Mouse (Mus musculus) right cerebral cortex, postnatal 14 days (tissue): Measurements from ENCODE around the gene Slco4a1.

Source experiments
- DNase-seq: peaks from one replicate; pipeline ENCODE4 v3.0.0; 2022

Gene Slco4a1

DNA sequence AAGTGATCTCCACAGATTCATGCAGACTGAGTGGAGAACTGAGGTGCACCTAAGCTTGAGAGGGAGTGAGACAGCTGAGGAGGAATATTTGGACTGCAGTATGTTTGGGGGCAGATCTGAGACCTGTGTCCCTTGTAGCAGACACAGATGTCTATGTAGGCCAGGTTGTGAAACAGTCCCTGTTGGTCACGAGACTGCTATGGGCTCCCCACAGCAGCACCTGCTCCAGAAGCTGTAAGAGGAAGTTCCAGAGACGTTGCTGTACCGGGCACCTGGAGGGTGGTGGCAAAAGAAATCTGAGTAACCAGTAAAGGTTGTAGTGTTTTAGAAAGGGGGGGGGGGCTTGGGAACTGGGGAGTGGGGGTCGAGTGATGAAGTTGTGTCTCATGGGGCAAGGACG lies 7.0 kb upstream of the Slco4a1 start:
- DNase-seq: no peak

DNA sequence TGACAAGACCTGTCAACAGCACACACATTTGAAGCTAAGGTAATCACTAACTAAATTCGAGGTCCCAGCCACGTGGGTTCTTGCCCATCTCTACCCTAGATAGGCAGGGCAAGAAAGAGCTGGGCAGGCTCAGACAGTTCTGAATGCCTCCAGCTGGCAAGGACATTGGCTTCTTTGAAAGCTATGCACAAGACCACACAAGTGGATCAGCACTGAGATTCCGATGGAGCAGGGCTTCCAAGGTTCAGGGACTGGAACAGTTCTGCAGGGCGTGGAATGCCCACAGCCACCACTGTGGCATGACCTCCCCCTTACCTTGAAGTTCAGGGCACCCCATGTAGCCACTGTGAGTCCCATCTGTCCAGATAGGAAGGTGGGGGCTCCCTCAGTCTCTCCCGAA lies 5.5 kb upstream of the Slco4a1 start:
- no peak for DNase-seq

GRCm38 (mm10) chr2:180456705-180457104 lies 660 bp downstream of the Slco4a1 start:
- DNase-seq: no peak

DNA sequence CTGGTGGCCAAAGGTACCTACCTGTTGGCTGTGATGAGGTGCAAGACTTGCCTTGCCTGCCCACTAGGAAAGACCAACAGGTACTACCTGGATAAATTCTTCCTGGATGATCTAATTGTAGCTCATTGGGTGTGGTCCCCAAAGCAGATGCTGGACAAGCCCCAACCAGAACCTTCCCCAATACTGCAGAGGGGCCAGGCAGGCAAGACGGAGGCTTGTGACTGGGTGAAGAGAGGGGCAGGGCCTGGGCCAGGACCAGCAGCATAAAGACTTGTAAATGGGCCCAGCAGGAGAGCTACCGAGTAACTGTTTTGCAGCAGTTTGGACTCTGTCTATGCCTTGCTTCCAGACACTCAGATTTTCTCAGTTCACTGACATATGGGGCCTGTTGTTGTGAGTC lies 1.6 kb downstream of the Slco4a1 start:
- DNase-seq: no peak

- no peak for DNase-seq
These were observed 3.4 kb downstream of the Slco4a1 start for GRCm38 (mm10) chr2:180459437-180459836.

DNA sequence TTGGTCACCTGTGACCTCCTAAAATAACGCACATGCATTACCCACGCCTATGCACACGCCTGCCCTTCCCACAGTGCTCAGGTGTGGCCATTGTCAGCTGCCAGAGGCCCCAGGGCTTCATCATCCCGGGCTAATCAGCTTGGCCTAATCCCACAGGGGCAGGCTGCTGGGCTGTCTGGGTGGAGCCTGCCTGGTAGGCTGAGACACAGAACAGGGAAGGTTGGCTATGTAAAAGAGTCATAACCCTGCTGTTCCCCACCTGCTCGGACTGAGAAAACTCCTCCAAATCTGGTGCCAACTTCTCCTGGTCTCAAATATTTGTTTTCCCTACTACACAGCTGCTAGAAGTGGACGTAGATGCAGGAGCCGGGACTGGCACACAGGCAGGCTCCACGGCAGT lies 4.8 kb downstream of the Slco4a1 start:
- no peak for DNase-seq

DNA sequence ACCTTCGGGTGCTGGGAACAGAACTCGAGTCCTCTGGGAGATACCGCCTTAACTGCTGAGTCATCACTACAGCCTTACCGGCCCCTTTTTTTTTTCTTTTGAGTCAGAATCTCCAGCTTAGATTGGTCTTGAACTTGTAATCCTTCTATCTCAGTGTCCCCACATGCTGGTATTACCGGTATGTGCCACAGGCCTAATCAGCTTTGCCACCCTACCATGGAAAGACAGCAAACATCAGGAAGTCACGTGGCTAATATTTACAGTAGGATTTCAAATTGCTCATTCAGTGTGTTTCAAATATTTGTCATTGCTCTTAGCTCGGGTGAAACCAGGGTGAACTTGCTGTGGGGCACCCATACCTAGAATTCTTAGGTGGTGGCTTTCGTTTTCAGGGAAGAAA lies 6.5 kb downstream of the Slco4a1 start:
- no peak for DNase-seq

GRCm38 (mm10) chr2:180466505-180466904 lies 10.5 kb downstream of the Slco4a1 start:
- no peak for DNase-seq

GRCm38 (mm10) chr2:180468871-180469270 lies 12.8 kb downstream of the Slco4a1 start:
- no peak for DNase-seq

DNA sequence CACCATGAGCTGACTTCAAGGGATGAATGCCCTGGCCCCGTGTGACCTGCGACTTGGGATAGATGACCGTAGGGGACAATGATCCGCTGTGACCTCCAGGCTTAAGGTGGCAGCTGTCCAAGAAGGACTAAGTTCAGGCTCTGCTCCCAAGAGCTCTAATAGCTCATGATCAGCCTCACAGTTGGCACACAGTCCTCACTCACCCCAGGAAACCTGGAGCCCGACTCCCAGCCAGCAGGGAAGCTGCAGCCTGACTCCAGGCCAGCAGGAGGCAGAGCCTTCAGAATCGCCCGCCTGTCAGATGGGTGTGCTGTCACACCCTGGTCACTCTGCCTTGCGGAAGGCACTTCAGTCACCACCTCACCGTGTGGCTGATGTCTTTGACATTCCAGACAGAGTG lies 13.7 kb downstream of the Slco4a1 start:
- DNase-seq: no peak

DNA sequence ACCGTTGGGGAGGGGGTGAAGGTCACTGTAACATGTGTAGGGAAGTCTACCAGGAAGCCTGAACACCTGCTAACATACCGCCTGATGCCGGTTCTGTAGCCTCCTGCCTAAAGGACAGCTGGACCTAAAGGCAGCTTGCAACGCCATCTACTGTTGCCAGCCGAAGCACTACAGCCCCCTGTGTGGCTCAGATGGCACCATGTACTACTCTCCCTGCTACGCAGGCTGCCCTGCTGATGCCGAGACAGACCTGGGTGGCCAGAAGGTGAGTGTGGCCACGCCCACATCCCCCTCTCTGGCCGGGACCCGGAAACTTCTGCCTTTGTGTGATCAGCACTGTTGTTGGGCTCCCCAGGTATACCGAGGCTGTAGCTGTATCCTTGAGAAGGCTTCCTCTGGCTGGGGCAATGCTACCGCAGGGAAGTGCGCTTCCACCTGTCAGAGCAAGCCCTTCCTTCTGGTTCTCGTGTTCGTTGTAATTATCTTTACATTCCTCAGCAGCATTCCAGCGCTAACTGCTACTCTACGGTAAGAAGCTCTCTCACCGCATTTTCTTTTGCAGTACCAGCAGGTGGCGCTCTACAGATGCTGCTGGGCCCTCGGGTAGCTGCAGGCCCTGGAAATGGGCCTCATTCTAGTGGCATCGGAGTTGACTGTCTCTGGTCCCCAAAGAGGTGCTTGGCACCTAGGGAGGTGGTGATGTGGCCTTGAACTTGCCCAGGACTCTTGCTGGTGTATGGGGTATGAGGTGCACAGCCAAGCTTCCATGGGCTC lies 16.4 kb downstream of the Slco4a1 start:
- peak; percentile 35 for DNase-seq

DNA sequence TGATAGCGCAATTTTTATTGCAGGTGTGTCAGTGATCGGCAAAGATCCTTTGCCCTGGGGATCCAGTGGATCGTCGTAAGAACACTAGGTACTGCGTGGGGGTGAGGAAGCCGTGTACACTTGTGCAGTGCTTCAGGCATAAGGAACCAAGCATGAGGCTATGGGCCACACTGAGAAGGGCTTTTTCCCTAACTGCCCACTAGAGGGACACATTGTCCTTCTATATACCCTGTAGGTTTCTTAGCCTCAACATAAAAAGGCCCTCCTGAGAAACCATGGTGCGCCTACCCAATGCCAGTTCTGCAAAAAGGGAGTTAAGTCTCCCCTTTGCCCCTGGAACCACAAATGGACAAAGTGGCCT lies 17.0 kb downstream of the Slco4a1 start:
- peak; percentile 58 for DNase-seq

DNA sequence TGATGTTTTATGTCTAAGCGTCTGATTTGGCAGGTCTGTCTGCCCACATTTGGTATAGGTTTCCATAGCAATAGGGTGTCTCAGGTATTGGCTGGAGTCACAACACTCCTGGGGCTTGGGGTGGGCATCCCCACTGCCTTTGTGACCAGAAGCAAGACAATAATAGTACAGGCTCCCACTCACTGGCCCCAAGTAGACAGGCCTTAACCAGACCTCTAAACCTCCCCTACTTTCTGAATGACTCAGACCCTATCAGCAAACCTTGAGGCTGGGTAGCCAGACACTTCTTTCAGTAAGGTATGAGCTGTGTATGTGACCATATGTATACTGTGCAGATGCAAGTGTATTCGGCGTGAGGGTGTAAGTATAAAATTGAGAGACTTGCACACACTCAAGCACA lies 18.8 kb downstream of the Slco4a1 start:
- no peak for DNase-seq

DNA sequence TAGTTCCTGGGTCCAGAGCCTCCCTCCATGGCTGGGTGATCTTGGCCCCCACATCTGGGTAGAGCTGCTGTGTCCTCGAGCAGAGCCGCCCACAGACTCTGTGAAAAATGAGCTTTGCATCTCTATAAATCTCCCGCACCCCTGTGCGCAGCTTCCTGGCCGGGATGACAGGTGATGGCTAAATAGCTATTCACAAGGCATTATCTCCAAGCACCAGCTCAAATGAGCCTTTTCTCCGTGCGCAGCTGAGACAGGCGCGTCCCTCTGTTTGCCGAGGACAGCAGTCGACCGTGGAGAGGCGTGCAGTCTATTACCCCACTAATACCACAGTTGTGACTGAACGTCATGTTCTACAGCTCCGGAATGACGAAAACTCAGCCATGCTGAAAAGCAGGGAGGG lies 26.2 kb downstream of the Slco4a1 start:
- DNase-seq: no peak

GRCm38 (mm10) chr2:180484882-180485281 lies 28.8 kb downstream of the Slco4a1 start:
- no peak for DNase-seq

DNA sequence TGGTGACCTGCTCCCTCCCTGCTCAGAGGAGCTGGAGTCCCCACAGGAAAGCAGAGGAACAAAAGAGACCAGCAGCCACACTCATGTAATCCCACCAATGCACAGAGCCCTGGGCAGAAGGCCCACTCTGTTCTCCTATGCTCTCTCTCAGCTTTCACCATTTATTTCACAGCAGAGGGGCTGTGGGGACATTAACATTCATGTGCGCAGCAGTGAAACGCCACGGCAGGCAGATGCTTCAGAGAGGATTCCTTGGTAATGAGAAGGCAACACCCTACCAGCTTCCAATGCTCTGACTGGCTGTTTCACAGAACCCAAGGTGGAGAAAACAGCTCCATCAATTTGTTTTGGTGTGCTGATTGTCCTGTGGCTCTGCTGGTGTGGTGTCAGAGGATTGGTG lies 29.3 kb downstream of the Slco4a1 start:
- no peak for DNase-seq

DNA sequence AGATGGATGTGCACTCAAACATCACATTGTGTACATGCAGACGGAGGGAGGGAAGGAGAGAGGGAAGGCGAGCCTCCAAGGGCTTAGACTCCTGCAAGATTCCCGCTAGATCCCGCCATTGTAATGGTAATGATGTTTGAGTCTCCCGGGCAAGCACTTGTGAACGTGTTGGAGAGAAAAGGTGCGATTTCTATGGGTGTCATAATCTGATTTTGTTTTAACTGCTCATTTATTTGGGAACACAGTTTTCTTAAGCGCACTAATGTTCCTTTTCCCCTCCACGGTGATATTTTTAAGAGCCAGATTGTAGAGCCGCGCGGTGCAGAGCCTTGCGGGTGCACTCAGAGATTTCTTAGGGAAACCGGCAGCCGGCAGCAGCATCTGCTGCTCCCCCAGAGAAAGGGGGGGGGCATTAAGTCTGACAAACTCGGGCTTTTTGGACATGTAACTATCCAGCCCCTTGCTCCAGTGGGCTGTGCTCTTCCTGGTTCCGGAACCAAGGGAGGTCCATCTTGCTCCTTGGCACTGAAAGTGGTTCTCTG lies 32.2 kb downstream of the Slco4a1 start:
- peak; percentile 33 for DNase-seq

- DNase-seq: peak; percentile 25
These were observed 39.9 kb downstream of the Slco4a1 start for GRCm38 (mm10) chr2:180495906-180496305.

GRCm38 (mm10) chr2:180499741-180500140 lies 43.7 kb downstream of the Slco4a1 start, which contains the start of gene Ntsr1:
Gene Ntsr1 (plus strand): TSS chr2:180499976.
- DNase-seq: peak; percentile 68

- no peak for DNase-seq
These were observed 44.7 kb downstream of the Slco4a1 start for GRCm38 (mm10) chr2:180500726-180501125.

GRCm38 (mm10) chr2:180501217-180501967 lies 45.3 kb downstream of the Slco4a1 start:
- no peak for DNase-seq

GRCm38 (mm10) chr2:180506281-180506680 lies 50.2 kb downstream of the Slco4a1 start:
- no peak for DNase-seq

DNA sequence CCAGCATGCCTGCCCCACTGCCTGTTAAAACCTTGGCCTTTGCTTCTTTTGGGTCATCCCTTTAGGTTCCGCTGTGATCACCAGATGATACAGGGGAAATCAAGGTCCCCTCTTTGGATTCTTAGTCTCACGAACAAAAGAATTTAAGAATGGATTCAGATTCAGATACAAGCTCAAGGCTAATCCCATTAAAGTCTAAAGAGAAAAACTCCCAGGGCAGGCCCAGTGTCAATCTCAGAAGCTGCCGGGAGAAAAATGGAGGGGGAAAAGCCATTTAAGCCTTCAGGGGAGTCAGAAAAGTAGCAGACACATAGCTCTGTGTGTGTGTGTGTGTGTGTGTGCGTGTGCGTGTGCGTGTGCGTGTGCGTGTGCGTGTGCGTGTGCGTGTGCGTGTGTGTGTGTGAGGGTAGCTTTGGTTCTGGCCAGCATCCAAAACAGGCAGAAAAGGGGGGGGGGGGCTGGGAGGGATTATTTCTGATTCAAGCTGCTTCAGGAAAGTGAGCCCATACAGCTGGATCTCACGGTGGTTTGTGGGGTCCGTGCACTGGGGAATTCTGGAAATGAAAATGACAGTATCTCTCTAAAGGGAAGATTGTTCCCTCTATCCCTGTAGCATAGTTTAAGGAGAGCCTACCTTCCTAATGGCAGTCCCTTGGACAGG lies 52.5 kb downstream of the Slco4a1 start:
- no peak for DNase-seq

GRCm38 (mm10) chr2:180510867-180511266 lies 54.8 kb downstream of the Slco4a1 start:
- DNase-seq: no peak
